In the genomic region with DNA sequence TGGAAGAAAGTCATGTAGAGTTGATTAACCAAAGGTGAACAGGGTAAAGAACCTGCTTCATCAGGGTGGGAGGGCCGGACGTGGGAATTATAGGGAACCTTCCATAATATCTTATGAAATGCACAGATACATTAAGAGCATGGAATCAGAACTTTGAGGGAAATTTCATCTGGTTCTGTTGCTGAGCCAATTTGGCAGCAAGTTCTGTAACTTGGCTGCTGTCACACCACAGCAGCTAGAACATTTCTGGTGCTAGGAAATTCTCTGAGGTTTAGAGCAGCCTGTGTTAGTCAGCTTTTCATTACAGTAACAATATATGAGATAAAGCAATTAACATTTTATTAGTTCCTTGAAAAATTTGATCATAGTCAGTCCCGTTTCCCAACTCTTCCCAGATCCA, we compare ENCODE assay signal across 25 mouse cellular contexts. TPM values are rescaled to one million over a fixed set of nuclear protein-coding genes. Genes with fewer than 3 reads are reported as not detected.
DNase-seq lines count a peak whose midpoint lies in the region; ATAC-seq lines count a peak whose summit lies in the region.
"Had no signal": no experiment of that assay in that cellular context is flagged by ENCODE, and none has a peak within 500 bp of the region (broad histone marks: within the 10 kb centered on the region; RNA-seq: fewer than 3 reads in every experiment).

No protein-coding gene starts in this region.

- no peaks in the 10 kb centered on the region for H3K27me3 ChIP-seq in heart, embryonic 11.5 days (ENCODE audit: control insufficient read depth, insufficient read depth, low read length)
- H3K27me3 ChIP-seq: embryonic facial prominence, embryonic 13.5 days; forebrain, embryonic 12.5 days; heart, embryonic 12.5 days; neural tube, embryonic 13.5 days had no signal

- no peaks in the 10 kb centered on the region for H3K4me1 ChIP-seq in heart, embryonic 11.5 days (ENCODE audit: control insufficient read depth, insufficient read depth, low read length)
- H3K4me1 ChIP-seq: embryonic facial prominence, embryonic 13.5 days; forebrain, embryonic 12.5 days; heart, embryonic 12.5 days; hindbrain, embryonic 10.5 days; midbrain, embryonic 10.5 days; neural tube, embryonic 13.5 days had no signal

- DNase-seq in heart, postnatal 4 days = peak; percentile 25
- peak; percentile 31 for DNase-seq in right cerebral cortex, adult 18-20 months
- DNase-seq in right cerebral cortex, postnatal 4 days = no peak
- peak; percentile 22 to 48 for DNase-seq in layer of hippocampus, adult 8-10 months (ENCODE audit: low spot score in 2 of 2)
- peak; percentile 4 to 25 for DNase-seq in right cerebral cortex, postnatal 36 days (ENCODE audit: low spot score in 2 of 2)
- DNase-seq in adrenal gland, postnatal 25 days = no peak
- DNase-seq: adrenal gland, postnatal 36 days; cerebellum, postnatal 36 days; kidney, adult 9 months; thymus, postnatal 25 days had no signal

- H3K27ac ChIP-seq in heart, embryonic 11.5 days (ENCODE audit: low read depth, low read length) = no peak overlapping the region
- H3K27ac ChIP-seq: embryonic facial prominence, embryonic 13.5 days; forebrain, embryonic 12.5 days; hindbrain, embryonic 10.5 days; liver, embryonic 14.5 days; midbrain, embryonic 10.5 days; neural tube, embryonic 13.5 days; stomach, postnatal 0 days had no signal

- no peak overlapping the region for H3K9ac ChIP-seq in heart, embryonic 11.5 days (ENCODE audit: low read depth, low read length)
- H3K9ac ChIP-seq: embryonic facial prominence, embryonic 13.5 days; forebrain, embryonic 12.5 days; heart, embryonic 12.5 days; liver, embryonic 14.5 days; neural tube, embryonic 13.5 days had no signal

- H3K9me3 ChIP-seq in heart, embryonic 11.5 days (replicated peaks; ENCODE audit: control insufficient read depth, low read length) = no peaks in the 10 kb centered on the region
- H3K9me3 ChIP-seq: embryonic facial prominence, embryonic 13.5 days; forebrain, embryonic 12.5 days; heart, embryonic 12.5 days; hindbrain, embryonic 10.5 days; midbrain, embryonic 10.5 days; neural tube, embryonic 13.5 days had no signal

- no peak overlapping the region for H3K4me2 ChIP-seq in heart, embryonic 11.5 days
- H3K4me2 ChIP-seq: embryonic facial prominence, embryonic 13.5 days; forebrain, embryonic 12.5 days; heart, embryonic 12.5 days; neural tube, embryonic 13.5 days had no signal

- 71% methylated on average over 3 of the region's 3 CpGs for WGBS in heart, embryonic 11.5 days (ENCODE audit: insufficient replicate concordance)

- H3K36me3 ChIP-seq in heart, embryonic 11.5 days (ENCODE audit: control insufficient read depth, insufficient read depth, low read length) = no peaks in the 10 kb centered on the region
- H3K36me3 ChIP-seq: embryonic facial prominence, embryonic 13.5 days; forebrain, embryonic 12.5 days; heart, embryonic 12.5 days; hindbrain, embryonic 10.5 days; midbrain, embryonic 10.5 days; neural tube, embryonic 13.5 days had no signal

- ATAC-seq in heart, embryonic 11.5 days (replicated peaks; ENCODE audit: insufficient number of reproducible peaks, low FRiP score, low TSS enrichment) = no peak
- ATAC-seq in activated CD4-positive, CD25-positive, alpha-beta regulatory T cell, adult 4 months = no peak
- ATAC-seq: CD4-positive, CD25-positive, alpha-beta regulatory T cell, adult 4 months; inflammation-experienced regulatory T-cells, adult 6 months had no signal

- H3K4me3 ChIP-seq in heart, embryonic 11.5 days (ENCODE audit: low read depth, low read length) = no peak overlapping the region
- H3K4me3 ChIP-seq: embryonic facial prominence, embryonic 13.5 days; forebrain, embryonic 12.5 days; heart, embryonic 12.5 days; hindbrain, embryonic 10.5 days; midbrain, embryonic 10.5 days; neural tube, embryonic 13.5 days had no signal

RNA-seq across cellular contexts. Expression of gene Daw1, which starts 6.6 kb away (rescaled TPM):
- not detected for total RNA-seq in heart, postnatal 4 days (2021)
- polyA plus RNA-seq in heart, embryonic 11.5 days (2014; fragmentation: Nextera tagmentation; extraction: Ambion mirVana) = 0.25 TPM in 1 of 2 replicates, not detected in the other
- 1 to 10 TPM in 2 of 4 experiments, under 1 TPM in 2; 0.66 to 1.6 (median 1.1) TPM for total RNA-seq in layer of hippocampus, adult 8-10 months (2022)
- not detected in 2 replicates for total RNA-seq in adrenal gland, postnatal 25 days (2021)
- polyA plus RNA-seq in activated CD4-positive, CD25-positive, alpha-beta regulatory T cell, adult 4 months (2017; shearing (Covaris generic)) = under 1 TPM in 1 of 2 experiments, not detected in 1; 0.33 TPM
- total RNA-seq: adrenal gland, postnatal 36 days; gastrocnemius, postnatal 4 days; MEL; monocyte, adult 5-6 weeks had no signal
- polyA plus RNA-seq: CD4-positive, CD25-positive, alpha-beta regulatory T cell, adult 4 months; embryonic facial prominence, embryonic 13.5 days; heart, embryonic 12.5 days; liver, embryonic 14.5 days had no signal

RNA-seq across cellular contexts. Expression of gene Ccl20, which starts 36.4 kb away (rescaled TPM):
- total RNA-seq in heart, postnatal 4 days (2021) = not detected
- 0.43 TPM in 1 of 2 replicates, not detected in the other for polyA plus RNA-seq in heart, embryonic 11.5 days (2014; fragmentation: Nextera tagmentation; extraction: Ambion mirVana)
- not detected for total RNA-seq in layer of hippocampus, adult 8-10 months (2022)
- not detected in 2 replicates for total RNA-seq in adrenal gland, postnatal 25 days (2021)
- polyA plus RNA-seq in activated CD4-positive, CD25-positive, alpha-beta regulatory T cell, adult 4 months (2017; shearing (Covaris generic)) = 10 to 100 TPM in 1 of 2 experiments, 1 to 10 TPM in 1; 3.1 to 12.0 TPM
- total RNA-seq: adrenal gland, postnatal 36 days; gastrocnemius, postnatal 4 days; MEL; monocyte, adult 5-6 weeks had no signal
- polyA plus RNA-seq: embryonic facial prominence, embryonic 13.5 days; forebrain, embryonic 12.5 days; midbrain, embryonic 10.5 days; neural tube, embryonic 13.5 days had no signal

Comparison
In these comparisons a context has a peak if more than half of its experiments do, and no peak if none do; other contexts are left out.
1. DNase-seq: peak in heart, postnatal 4 days (single experiment), right cerebral cortex, adult 18-20 months (single experiment), layer of hippocampus, adult 8-10 months (2 of 2) and right cerebral cortex, postnatal 36 days (2 of 2); none in right cerebral cortex, postnatal 4 days (single experiment) and adrenal gland, postnatal 25 days (single experiment).